Mouse (Mus musculus): ENCODE measurements around the gene Fyb2. TPM values are rescaled to one million over a fixed set of nuclear protein-coding genes. Genes with fewer than 3 reads are reported as not detected.
"Not testable (repeated sequence)": the region's sequence is repeated elsewhere in the genome, so short reads cannot be mapped to it uniquely, and the experiment has no call there.

Gene Fyb2
- polyA plus RNA-seq, 1 experiment from 2014 or later, result 0.27 TPM

- no peak for ATAC-seq (ENCODE audit: low FRiP score, low read depth)
- H3K36me3 ChIP-seq, result no peaks in the 10 kb centered on the region
- no peaks in the 10 kb centered on the region for H3K9me3 ChIP-seq
- no peak overlapping the region for H3K27ac ChIP-seq (replicated peaks)
- no peaks in the 10 kb centered on the region for H3K4me1 ChIP-seq
- no peak overlapping the region for H3K9ac ChIP-seq (replicated peaks)
- H3K4me3 ChIP-seq, result no peak overlapping the region
- WGBS, result 92% methylated on average over 6 of the region's 6 CpGs
- no peaks in the 10 kb centered on the region for H3K27me3 ChIP-seq
- no peak overlapping the region for H3K4me2 ChIP-seq (replicated peaks)
Observed at GRCm38 (mm10) chr4:104990016-104990415, 76.8 kb downstream of the Fyb2 start.

- no peak overlapping the region for H3K4me3 ChIP-seq
- no peak overlapping the region for H3K27ac ChIP-seq (replicated peaks)
- 75% methylated on average over 3 of the region's 3 CpGs for WGBS
- no peak overlapping the region for H3K4me2 ChIP-seq (replicated peaks)
- no peak for ATAC-seq (ENCODE audit: low FRiP score, low read depth)
- no peak overlapping the region for H3K9ac ChIP-seq (replicated peaks)
- H3K9me3 ChIP-seq, result no peaks in the 10 kb centered on the region
- H3K36me3 ChIP-seq, result no peaks in the 10 kb centered on the region
- no peaks in the 10 kb centered on the region for H3K27me3 ChIP-seq
- no peaks in the 10 kb centered on the region for H3K4me1 ChIP-seq
Observed at GRCm38 (mm10) chr4:104990686-104991085, 77.4 kb downstream of the Fyb2 start.

DNA sequence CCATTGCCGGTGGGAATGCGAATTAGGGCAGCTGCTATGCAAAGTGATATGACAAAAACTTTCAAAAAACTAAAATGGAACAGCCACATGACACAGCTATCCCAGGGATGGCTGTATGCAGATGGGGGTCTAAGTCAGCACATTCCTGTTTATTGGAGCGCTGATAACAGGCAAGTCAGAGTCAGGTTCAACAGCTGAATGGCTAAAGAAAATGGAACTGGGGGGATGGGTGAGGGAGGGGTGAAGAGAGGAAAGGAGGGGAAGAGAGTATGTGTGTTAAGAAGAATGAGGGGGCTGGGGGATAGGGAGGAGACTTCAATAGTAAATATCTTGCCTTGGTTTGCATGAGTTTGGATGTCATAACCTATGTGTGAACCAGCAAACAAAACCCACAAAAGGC is 79.0 kb downstream of the Fyb2 start:
- no peak overlapping the region for H3K9ac ChIP-seq (replicated peaks)
- no peak overlapping the region for H3K4me2 ChIP-seq (replicated peaks)
- H3K36me3 ChIP-seq, result no peaks in the 10 kb centered on the region
- 82% methylated on average over 3 of the region's 3 CpGs for WGBS
- H3K4me3 ChIP-seq, result no peak overlapping the region
- H3K9me3 ChIP-seq, result no peaks in the 10 kb centered on the region
- H3K4me1 ChIP-seq, result no peaks in the 10 kb centered on the region
- H3K27ac ChIP-seq (replicated peaks), result no peak overlapping the region
- ATAC-seq (ENCODE audit: low FRiP score, low read depth), result no peak
- no peaks in the 10 kb centered on the region for H3K27me3 ChIP-seq

DNA sequence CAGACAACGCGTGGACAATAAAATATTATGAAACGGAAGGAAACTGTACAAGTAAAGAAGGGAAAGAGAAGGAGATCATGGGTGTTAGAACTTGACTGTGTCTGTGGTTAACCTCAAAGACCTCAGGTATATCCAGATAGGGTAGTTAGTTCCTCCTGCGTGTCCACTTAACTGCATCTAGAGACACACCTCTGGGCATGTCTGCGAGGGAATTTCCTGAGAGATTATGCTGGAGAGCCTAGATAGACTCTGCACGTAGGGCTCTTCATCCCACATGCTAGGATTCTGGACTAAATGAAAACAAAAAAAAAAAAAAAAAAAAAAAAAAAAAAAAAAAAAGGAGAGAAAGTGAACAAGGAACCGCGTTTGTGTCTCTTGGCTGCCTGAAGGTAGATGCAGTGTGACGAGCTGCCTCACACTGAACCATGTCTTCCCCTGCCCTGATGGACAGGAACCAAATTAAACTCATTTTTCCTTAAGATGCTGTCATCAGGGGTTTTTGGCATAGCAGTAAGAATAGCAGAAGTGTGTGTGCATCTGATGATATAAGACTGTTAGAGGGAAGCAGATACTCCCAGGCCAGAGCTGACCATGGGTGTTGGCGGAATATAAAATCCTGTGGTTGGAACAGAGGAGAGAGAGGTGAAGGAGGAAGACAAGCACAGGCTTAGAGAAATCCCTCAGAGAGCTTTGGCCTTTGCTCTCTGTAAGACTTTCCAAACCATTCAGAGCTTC is 80.1 kb downstream of the Fyb2 start:
- no peaks in the 10 kb centered on the region for H3K4me1 ChIP-seq
- H3K27ac ChIP-seq (replicated peaks), result no peak overlapping the region
- H3K9me3 ChIP-seq, result no peaks in the 10 kb centered on the region
- no peak overlapping the region for H3K9ac ChIP-seq (replicated peaks)
- H3K36me3 ChIP-seq, result no peaks in the 10 kb centered on the region
- H3K4me3 ChIP-seq, result no peak overlapping the region
- H3K27me3 ChIP-seq, result no peaks in the 10 kb centered on the region
- 93% methylated on average over 10 of the region's 10 CpGs for WGBS
- no peak overlapping the region for H3K4me2 ChIP-seq (replicated peaks)
- ATAC-seq (ENCODE audit: low FRiP score, low read depth), result no peak

DNA sequence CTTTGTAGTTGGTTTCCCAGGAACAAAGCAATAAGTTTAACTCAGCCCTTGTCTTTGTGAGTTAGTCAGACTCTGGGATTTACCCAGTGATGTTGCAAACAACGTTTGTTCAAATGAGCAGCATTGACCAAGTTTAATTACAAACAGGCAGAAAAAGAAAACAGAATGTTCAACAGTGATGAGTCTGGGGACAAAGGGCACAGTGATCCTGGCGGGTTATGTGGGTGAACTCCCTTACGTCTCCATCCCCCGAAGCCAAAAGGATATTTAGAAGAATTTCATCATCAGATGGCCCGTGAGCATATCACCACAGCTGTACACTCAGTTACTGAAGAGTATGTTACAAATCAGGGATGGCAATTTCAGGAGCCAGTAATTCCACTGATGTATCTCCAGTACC is 86.4 kb downstream of the Fyb2 start:
- 76% methylated on average over 5 of the region's 5 CpGs for WGBS

DNA sequence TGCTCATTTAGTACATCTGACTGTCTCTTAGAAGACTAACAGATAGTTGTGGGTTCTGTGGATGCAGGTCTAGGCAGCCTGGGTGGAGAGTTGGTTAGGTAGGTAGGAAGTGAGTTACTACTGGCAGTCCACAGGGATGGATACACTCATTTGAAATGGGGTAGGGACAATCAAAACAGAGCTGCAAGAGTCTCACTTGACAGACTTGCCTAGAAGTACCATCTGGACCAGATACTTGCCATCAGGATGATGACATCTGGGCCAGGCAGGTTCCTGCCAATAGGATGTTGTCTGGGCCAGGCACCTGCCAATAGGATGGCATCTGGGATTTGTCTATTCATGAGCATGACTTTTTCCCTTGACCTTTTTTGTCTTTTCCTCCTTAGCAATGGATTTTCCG is 88.5 kb downstream of the Fyb2 start:
- no peak overlapping the region for H3K4me2 ChIP-seq (replicated peaks)
- no peak overlapping the region for H3K9ac ChIP-seq (replicated peaks)
- no peak for ATAC-seq (ENCODE audit: low FRiP score, low read depth)
- H3K9me3 ChIP-seq, result no peaks in the 10 kb centered on the region
- H3K4me3 ChIP-seq, result no peak overlapping the region
- H3K27ac ChIP-seq (replicated peaks), result no peak overlapping the region
- no peaks in the 10 kb centered on the region for H3K4me1 ChIP-seq
- no peaks in the 10 kb centered on the region for H3K36me3 ChIP-seq
- 61% methylated on average over 1 of the region's 1 CpGs for WGBS
- no peaks in the 10 kb centered on the region for H3K27me3 ChIP-seq

More for the DNA sequence above, 86.4 kb downstream of the Fyb2 start:
- H3K27ac ChIP-seq (replicated peaks), result no peak overlapping the region
- no peak overlapping the region for H3K4me2 ChIP-seq (replicated peaks)
- no peaks in the 10 kb centered on the region for H3K27me3 ChIP-seq
- H3K9ac ChIP-seq (replicated peaks), result no peak overlapping the region
- no peak for ATAC-seq (ENCODE audit: low FRiP score, low read depth)
- H3K4me3 ChIP-seq, result no peak overlapping the region
- no peaks in the 10 kb centered on the region for H3K4me1 ChIP-seq
- H3K36me3 ChIP-seq, result no peaks in the 10 kb centered on the region
- H3K9me3 ChIP-seq, result no peaks in the 10 kb centered on the region

- ATAC-seq (ENCODE audit: low FRiP score, low read depth), result no peak
- 79% methylated on average over 8 of the region's 8 CpGs for WGBS
Observed at GRCm38 (mm10) chr4:105004135-105004534, 90.9 kb downstream of the Fyb2 start.

GRCm38 (mm10) chr4:105004649-105005048 is 91.4 kb downstream of the Fyb2 start:
- not testable (repeated sequence) for H3K9me3 ChIP-seq; H3K4me2 ChIP-seq (replicated peaks); ATAC-seq (ENCODE audit: low FRiP score, low read depth); H3K9ac ChIP-seq (replicated peaks); H3K4me3 ChIP-seq; H3K27me3 ChIP-seq; H3K4me1 ChIP-seq; H3K36me3 ChIP-seq; H3K27ac ChIP-seq (replicated peaks)
- WGBS, result 83% methylated on average over 12 of the region's 12 CpGs

More at GRCm38 (mm10) chr4:105004135-105004534, 90.9 kb downstream of the Fyb2 start:
- Histone ChIP-seq H3K4me3 (no peak overlapping the region), H3K4me2 (replicated peaks) (no peak overlapping the region), H3K9me3 (no peaks in the 10 kb centered on the region), H3K4me1 (no peaks in the 10 kb centered on the region), H3K9ac (replicated peaks) (no peak overlapping the region), H3K27me3 (no peaks in the 10 kb centered on the region), H3K36me3 (no peaks in the 10 kb centered on the region), H3K27ac (replicated peaks) (no peak overlapping the region)

DNA sequence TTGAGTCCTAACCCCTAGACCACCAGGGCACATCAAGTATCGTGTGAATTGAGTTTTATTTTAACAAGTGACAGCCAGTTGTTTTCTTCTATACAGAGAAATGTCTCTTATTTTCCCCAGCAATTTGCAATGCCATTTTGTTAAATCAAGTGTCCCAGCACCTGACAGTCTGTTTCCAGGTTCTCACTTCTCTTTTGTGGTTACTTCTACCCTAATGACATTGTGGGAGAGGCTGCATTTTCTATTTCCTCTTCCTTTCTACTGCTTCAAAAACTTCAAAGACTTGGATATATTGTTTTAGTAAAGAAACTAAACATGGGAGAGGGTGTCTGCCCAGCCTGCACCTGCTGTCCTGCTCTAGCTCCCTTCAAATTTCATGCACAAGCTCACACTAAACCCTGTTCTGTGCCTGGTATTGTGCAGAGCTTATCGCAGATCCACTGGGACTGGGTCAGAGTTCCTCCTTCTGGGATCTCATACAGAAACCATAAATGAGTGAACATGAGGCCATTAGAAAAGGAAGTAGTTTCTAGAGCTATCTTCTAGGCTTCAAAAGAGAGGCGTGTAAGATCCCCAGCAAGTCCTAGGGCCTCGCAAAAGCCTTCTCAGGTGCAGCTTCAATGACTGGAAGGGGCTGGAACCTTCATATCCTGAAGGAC is 94.2 kb downstream of the Fyb2 start:
- no peaks in the 10 kb centered on the region for H3K9me3 ChIP-seq
- H3K9ac ChIP-seq (replicated peaks), result no peak overlapping the region
- H3K36me3 ChIP-seq, result no peaks in the 10 kb centered on the region
- no peak overlapping the region for H3K4me2 ChIP-seq (replicated peaks)
- no peak overlapping the region for H3K27ac ChIP-seq (replicated peaks)
- H3K27me3 ChIP-seq, result no peaks in the 10 kb centered on the region
- no peak for ATAC-seq (ENCODE audit: low FRiP score, low read depth)
- no peak overlapping the region for H3K4me3 ChIP-seq
- no peaks in the 10 kb centered on the region for H3K4me1 ChIP-seq
- 89% methylated on average over 4 of the region's 4 CpGs for WGBS

DNA sequence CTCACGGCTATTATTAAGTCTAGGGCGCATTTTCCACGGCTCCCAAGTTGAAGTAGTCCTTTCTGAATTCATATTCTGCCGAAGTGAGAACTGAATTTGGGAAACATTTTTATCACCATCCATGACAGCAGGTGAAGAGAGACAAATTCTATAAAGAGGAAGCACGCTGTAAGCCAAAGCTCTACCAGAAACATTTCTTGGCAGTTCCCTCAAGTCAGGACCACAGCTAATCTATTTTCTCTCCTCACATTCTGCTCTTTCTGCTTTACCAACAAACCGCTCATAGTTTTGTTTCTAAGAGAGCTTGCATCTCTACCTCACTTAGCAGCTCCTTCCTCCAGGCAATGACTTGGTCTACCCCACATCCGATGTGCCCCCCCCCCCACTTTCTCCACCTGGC is 100.5 kb downstream of the Fyb2 start:
- no peak overlapping the region for H3K27ac ChIP-seq (replicated peaks)
- H3K9me3 ChIP-seq, result no peaks in the 10 kb centered on the region
- no peaks in the 10 kb centered on the region for H3K36me3 ChIP-seq
- no peaks in the 10 kb centered on the region for H3K4me1 ChIP-seq
- WGBS, result 93% methylated on average over 7 of the region's 7 CpGs
- H3K9ac ChIP-seq (replicated peaks), result no peak overlapping the region
- no peak overlapping the region for H3K4me3 ChIP-seq
- no peaks in the 10 kb centered on the region for H3K27me3 ChIP-seq
- no peak for ATAC-seq (ENCODE audit: low FRiP score, low read depth)
- no peak overlapping the region for H3K4me2 ChIP-seq (replicated peaks)

GRCm38 (mm10) chr4:105015496-105015895 is 102.2 kb downstream of the Fyb2 start:
- Histone ChIP-seq H3K36me3 (no peaks in the 10 kb centered on the region), H3K9ac (replicated peaks) (no peak overlapping the region), H3K4me2 (replicated peaks) (no peak overlapping the region), H3K27ac (replicated peaks) (no peak overlapping the region), H3K9me3 (no peaks in the 10 kb centered on the region), H3K4me3 (no peak overlapping the region), H3K4me1 (no peaks in the 10 kb centered on the region), H3K27me3 (no peaks in the 10 kb centered on the region)
- ATAC-seq (ENCODE audit: low FRiP score, low read depth), result no peak
- 86% methylated on average over 6 of the region's 6 CpGs for WGBS

GRCm38 (mm10) chr4:105016006-105016613 is 102.9 kb downstream of the Fyb2 start:
- Histone ChIP-seq H3K9ac (replicated peaks) (no peak overlapping the region), H3K4me3 (no peak overlapping the region), H3K9me3 (no peaks in the 10 kb centered on the region), H3K4me1 (no peaks in the 10 kb centered on the region), H3K27me3 (no peaks in the 10 kb centered on the region), H3K4me2 (replicated peaks) (no peak overlapping the region), H3K27ac (replicated peaks) (no peak overlapping the region), H3K36me3 (no peaks in the 10 kb centered on the region)
- no peak for ATAC-seq (ENCODE audit: low FRiP score, low read depth)
- 87% methylated on average over 4 of the region's 4 CpGs for WGBS

Measured in midbrain, embryonic 12.5 days (tissue).